In the genomic region with DNA sequence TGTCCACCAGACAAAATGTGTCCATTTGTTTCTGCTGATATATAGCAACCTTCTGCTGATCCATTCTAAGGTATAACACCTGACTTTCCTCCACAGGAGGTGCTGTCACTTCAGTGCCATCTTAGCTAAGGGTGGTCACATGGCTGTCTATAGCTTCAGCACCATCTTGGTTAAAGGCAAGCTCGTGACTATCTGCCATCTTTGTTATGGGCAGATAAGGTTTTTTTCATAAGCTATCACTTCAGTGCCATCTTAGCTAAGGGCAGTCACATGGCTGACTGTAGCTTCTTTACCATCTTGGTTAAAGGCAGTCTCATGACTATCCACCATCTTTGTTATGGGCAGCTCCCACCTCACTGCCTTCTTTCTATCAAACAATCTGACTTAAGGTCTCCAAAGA, we compare ENCODE assay signal across 1 mouse cellular context.
A peak's percentile ranks its signal among the peaks of the same experiment; 100 is the strongest.
TF ChIP-seq lines count a peak whose summit lies in the region.

No protein-coding gene starts in this region.

TF ChIP-seq in CH12.LX, 34 proteins besides CTCF, POLR2A, EP300 and RAD21 (continued from another document):
- TF ChIP-seq E2F4 (IDR thresholded peaks at IDR 0.05; ENCODE audit: insufficient replicate concordance, low read depth, low read length) (no peak), ZMIZ1 (IDR thresholded peaks at IDR 0.05; ENCODE audit: low read depth, low read length) (no peak), RCOR1 (conservative IDR thresholded peaks at IDR 0.05; ENCODE audit: low read depth, low read length) (0 out of 2 replicates have a peak, but pooled peaks have one; percentile 41), ZNF384 (IDR thresholded peaks at IDR 0.05; ENCODE audit: low read depth, low read length) (peak; percentile 58), SMC3 (IDR thresholded peaks at IDR 0.05; ENCODE audit: low read depth, low read length) (no peak), KAT2A (IDR thresholded peaks at IDR 0.05; ENCODE audit: insufficient replicate concordance, low read length) (0 out of 2 replicates have a peak, but pooled peaks have one; percentile 47), IRF4 (IDR thresholded peaks at IDR 0.05; ENCODE audit: low read depth, low read length) (no peak), HCFC1 (IDR thresholded peaks at IDR 0.05; ENCODE audit: low read depth, low read length) (peak; percentile 79), ZKSCAN1 (IDR thresholded peaks at IDR 0.05; ENCODE audit: borderline replicate concordance, low read depth, low read length) (no peak), BHLHE40 (IDR thresholded peaks at IDR 0.05; ENCODE audit: low read depth, low read length) (no peak), MAX (IDR thresholded peaks at IDR 0.05; ENCODE audit: low read length) (peak; percentile 55), CHD1 (IDR thresholded peaks at IDR 0.05; ENCODE audit: low read depth, low read length) (no peak), NELFE (IDR thresholded peaks at IDR 0.05; ENCODE audit: low read depth, low read length) (no peak), MAZ (IDR thresholded peaks at IDR 0.05; ENCODE audit: low read depth, low read length) (no peak), ZC3H11A (IDR thresholded peaks at IDR 0.05; ENCODE audit: low read depth, low read length) (no peak), MAFK (IDR thresholded peaks at IDR 0.05; ENCODE audit: insufficient replicate concordance, low read length) (no peak), POLR2AphosphoS2 (IDR thresholded peaks at IDR 0.05; ENCODE audit: low read depth, low read length) (no peak), SIN3A (IDR thresholded peaks at IDR 0.05; ENCODE audit: low read length) (no peak)
